Mouse (Mus musculus) adrenal gland, postnatal 14 days (tissue): ENCODE measurements at regions not wholly inside any gene's neighbourhood (a gene's known extent, or its start where the extent isn't known, plus 50 kb on each side); places are given as distances from the start of the nearest gene placed in this dataset.
"Not testable (repeated sequence)": the region's sequence is repeated elsewhere in the genome, so short reads cannot be mapped to it uniquely, and the experiment has no call there.

Experiments
- DNase-seq: peaks from one replicate; pipeline ENCODE4 v3.0.0; 2021; ENCODE audit warnings: mixed read lengths

- DNase-seq, result no peak
These were observed 81.7 kb downstream of the Sem1 start for GRCm38 (mm10) chr6:6496789-6497188.

- no peak for DNase-seq
These were observed 82.1 kb downstream of the Sem1 start for GRCm38 (mm10) chr6:6496336-6496735.

- DNase-seq, result no peak
These were observed 90.3 kb downstream of the Sem1 start for GRCm38 (mm10) chr6:6488191-6488590.

- DNase-seq, result not testable (repeated sequence)
These were observed 96.9 kb downstream of the Sem1 start for GRCm38 (mm10) chr6:6481596-6481995.

- no peak for DNase-seq
These were observed 108.1 kb downstream of the Sem1 start for GRCm38 (mm10) chr6:6470397-6470796.

GRCm38 (mm10) chr6:6467526-6467925, 110.9 kb downstream of the Sem1 start:
- DNase-seq, result no peak

GRCm38 (mm10) chr6:6466231-6466630, 112.2 kb downstream of the Sem1 start:
- no peak for DNase-seq

- no peak for DNase-seq
These were observed 114.5 kb downstream of the Sem1 start for GRCm38 (mm10) chr6:6463807-6464470.

- no peak for DNase-seq
These were observed 118.6 kb downstream of the Sem1 start for GRCm38 (mm10) chr6:6459918-6460239.

- DNase-seq, result no peak
These were observed 119.2 kb downstream of the Sem1 start for GRCm38 (mm10) chr6:6459006-6459917.

GRCm38 (mm10) chr6:6457726-6458125, 120.7 kb downstream of the Sem1 start:
- no peak for DNase-seq

GRCm38 (mm10) chr6:6457001-6457400, 121.5 kb downstream of the Sem1 start:
- DNase-seq, result no peak

GRCm38 (mm10) chr6:6455566-6455965, 122.9 kb downstream of the Sem1 start:
- DNase-seq, result no peak

GRCm38 (mm10) chr6:6454396-6454795, 124.1 kb downstream of the Sem1 start:
- DNase-seq, result no peak

- no peak for DNase-seq
These were observed 143.6 kb downstream of the Sem1 start for GRCm38 (mm10) chr6:6434855-6435254.

GRCm38 (mm10) chr6:6434261-6434802, 144.1 kb downstream of the Sem1 start:
- no peak for DNase-seq

GRCm38 (mm10) chr6:6433179-6433578, 145.3 kb downstream of the Sem1 start:
- DNase-seq, result no peak

GRCm38 (mm10) chr6:6414654-6415610, 163.5 kb downstream of the Sem1 start:
- DNase-seq, result no peak

- no peak for DNase-seq
These were observed 180.5 kb downstream of the Sem1 start for GRCm38 (mm10) chr6:6397997-6398396.

GRCm38 (mm10) chr6:6389454-6390445, 172.8 kb upstream of the Slc25a13 start:
- DNase-seq, result no peak

GRCm38 (mm10) chr6:6388835-6389440, 172.0 kb upstream of the Slc25a13 start:
- DNase-seq, result no peak
